Mouse (Mus musculus): ENCODE data around the gene 4931406P16Rik.
"Not testable (repeated sequence)": the region's sequence is repeated elsewhere in the genome, so short reads cannot be mapped to it uniquely, and the experiment has no call there.

The 4931406P16Rik gene

GRCm38 (mm10) chr7:34313443-34313875 is at the start of gene 4931406P16Rik:
TSS of gene 4931406P16Rik (minus strand) at chr7:34313551.
- peak; percentile 68 for DNase-seq (ENCODE audit: low spot score)

DNA sequence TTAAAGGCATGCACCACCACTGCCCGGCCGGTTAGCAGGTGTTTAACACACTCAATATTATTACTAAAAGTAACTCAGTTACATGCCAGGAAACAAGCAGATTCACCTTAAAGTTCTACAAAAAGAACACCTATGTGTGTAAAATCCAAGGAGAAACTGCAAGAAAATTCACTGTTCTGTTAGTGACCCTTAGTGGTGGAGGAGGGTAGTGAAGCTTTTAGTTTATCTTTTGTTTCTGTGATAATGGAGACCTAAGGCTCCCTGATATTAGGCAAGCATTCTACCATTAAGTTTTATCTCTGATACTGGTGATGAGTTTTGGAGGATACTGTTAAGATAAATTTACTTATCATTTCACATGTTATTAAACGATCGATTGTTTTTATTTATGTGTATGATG is 42.3 kb upstream of the 4931406P16Rik start:
- no peak for DNase-seq (ENCODE audit: low spot score)

GRCm38 (mm10) chr7:34351997-34352396 is 38.6 kb upstream of the 4931406P16Rik start:
- no peak for DNase-seq (ENCODE audit: low spot score)

- no peak for DNase-seq (ENCODE audit: low spot score)
These were observed 36.8 kb upstream of the 4931406P16Rik start for GRCm38 (mm10) chr7:34350166-34350565.

- DNase-seq (ENCODE audit: low spot score) = no peak
These were observed 34.7 kb upstream of the 4931406P16Rik start for GRCm38 (mm10) chr7:34348011-34348410.

GRCm38 (mm10) chr7:34347041-34347440 is 33.7 kb upstream of the 4931406P16Rik start:
- DNase-seq (ENCODE audit: low spot score) = no peak

- no peak for DNase-seq (ENCODE audit: low spot score)
These were observed 33.2 kb upstream of the 4931406P16Rik start for GRCm38 (mm10) chr7:34346505-34346904.

DNA sequence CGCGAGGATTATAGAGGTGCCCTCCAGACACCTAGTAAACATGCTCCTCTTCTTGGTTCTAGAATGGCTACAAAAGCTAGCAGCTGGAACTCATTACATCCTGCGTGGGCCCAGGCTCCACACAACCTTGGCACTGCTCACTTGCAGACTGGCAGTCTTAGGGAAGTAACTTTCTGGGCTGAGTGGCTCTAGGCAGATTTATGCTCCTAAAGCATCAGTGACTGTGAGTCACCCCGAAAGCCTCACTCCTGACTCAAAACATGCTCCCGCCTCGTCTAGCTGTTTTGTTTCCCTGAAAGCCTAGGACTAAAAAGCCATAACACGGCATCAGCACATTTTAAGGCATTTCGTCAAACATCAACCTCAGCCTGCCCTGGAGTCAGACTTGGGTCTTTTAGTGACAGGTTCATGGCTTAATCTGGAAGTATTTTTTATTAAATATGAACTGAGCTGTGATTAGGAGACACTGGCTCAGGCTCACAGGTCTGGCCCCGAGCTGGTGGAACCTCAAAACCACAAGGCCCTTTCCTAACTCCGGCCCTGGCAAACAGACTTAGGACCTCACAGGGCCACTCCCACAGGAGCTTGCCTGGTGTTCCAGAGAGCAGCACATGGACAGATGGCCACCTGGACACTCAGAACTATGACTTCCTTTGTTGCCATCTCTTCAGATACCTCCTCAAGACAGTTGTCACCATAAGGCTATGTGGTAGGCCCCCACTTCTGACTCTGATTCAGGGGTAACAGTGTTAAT is 28.9 kb upstream of the 4931406P16Rik start:
- no peak for DNase-seq (ENCODE audit: low spot score)

GRCm38 (mm10) chr7:34340841-34341240 is 27.5 kb upstream of the 4931406P16Rik start:
- DNase-seq (ENCODE audit: low spot score) = no peak

- DNase-seq (ENCODE audit: low spot score) = no peak
These were observed 25.8 kb upstream of the 4931406P16Rik start for GRCm38 (mm10) chr7:34339164-34339489.

DNA sequence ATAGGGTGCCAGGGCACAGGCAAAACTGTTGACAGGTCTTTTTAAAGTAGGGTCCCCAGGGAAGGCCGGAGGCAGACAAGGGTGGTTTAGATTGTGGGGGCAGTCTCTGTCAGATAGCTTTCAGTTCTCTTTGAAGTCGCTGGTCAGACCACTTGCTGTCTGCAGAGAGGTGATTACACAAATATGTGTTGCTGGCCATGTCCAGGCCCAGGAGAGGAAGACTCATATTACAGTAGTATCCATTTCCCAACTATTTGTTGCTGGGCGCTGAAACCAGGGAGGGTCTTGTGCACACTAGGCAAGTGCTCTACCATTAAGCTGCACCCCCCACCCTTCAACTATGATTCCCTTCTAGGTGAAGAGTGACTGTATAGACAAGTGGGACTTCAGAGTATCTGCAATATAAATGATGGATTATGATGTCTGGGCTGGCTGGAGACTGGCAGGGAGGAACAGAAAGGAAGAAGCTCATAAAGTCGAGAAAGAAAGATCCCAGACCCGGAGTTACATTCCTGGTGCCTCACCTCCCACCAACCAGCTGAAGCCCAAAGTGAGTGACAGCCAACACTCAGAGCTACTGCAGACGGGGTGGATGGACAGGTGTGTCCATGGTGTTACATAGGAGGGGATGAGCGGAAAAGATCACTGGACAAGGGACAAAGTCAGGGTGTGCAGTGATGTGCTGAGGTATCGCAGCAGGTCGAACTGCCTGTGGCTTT is 25.3 kb upstream of the 4931406P16Rik start:
- no peak for DNase-seq (ENCODE audit: low spot score)

GRCm38 (mm10) chr7:34337268-34337667 is 23.9 kb upstream of the 4931406P16Rik start:
- DNase-seq (ENCODE audit: low spot score) = no peak

DNA sequence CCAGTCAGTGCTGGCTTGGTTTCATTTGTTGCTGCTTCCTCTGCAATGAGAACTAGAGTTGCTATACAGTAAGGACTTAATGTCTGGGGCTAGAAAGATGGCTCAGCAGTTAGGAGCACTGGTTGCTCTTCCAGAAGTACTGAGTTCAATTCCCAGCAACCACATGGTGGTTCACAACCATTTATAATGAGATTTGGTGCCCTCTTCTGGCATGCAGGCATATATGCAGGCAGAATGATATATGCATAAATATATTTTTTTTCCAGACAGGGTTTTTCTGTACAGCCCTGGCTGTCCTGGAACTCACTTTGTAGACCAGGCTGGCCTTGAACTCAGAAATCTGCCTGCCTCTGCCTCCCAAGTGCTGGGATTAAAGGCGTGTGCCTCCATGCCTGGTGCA is 23.2 kb upstream of the 4931406P16Rik start:
- DNase-seq (ENCODE audit: low spot score) = not testable (repeated sequence)

DNA sequence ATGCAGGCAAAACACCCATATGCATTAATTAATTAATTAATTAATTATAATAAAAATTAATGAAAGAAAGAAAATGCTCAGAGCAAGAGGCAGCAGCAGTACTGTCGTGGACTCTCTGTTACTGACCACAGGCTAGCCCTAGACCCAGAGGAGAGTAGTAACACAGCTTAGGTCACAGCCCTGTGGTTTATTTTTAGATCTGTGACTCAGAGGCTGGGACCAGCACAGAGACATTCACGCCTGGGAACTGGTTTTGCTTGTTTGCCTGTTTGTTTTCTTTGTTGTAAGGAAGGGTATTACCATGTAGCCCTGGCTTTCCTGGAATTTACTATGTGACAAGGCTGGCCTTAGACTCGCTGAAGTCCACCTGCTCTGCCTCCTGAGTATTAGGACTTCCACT is 14.1 kb upstream of the 4931406P16Rik start:
- DNase-seq (ENCODE audit: low spot score) = no peak

DNA sequence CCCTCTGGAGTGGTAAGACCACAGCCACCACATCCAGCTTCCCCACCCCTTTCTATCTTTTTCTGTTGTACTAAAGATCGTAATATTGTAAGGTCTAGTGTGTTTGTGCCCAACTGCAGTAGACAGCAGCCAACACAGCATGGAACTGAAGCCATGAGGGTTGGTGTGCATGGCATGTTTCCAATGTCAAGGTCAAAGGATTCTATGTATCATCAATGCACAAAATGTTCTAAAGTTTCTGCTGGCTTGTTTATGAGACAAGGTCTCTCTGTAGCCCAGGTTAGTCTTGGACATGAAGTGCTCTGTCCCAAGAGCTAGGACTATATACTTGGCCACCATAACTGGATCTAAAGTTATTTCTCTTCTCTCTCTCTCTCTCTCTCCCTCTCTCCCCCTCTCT is 11.5 kb upstream of the 4931406P16Rik start:
- DNase-seq (ENCODE audit: low spot score) = no peak

DNA sequence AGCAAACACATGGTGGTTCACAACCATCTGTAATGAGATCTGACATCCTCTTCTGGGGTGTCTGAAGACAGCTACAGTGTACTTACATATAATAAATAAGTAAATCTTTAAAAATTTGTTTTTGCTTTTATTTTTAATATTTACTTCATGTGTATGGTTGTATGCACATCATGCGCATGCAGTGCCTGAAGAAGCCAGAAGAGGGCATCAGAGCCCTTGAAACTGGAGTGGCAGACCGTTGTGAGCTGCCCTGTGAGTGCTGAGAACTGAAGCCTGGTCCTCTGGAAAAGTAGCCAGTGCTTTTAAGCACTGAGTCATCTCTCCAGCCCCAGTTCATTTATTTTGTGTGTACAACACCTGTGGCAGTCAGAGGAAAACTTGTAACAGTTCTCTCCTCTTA is 10.7 kb upstream of the 4931406P16Rik start:
- DNase-seq (ENCODE audit: low spot score) = no peak

DNA sequence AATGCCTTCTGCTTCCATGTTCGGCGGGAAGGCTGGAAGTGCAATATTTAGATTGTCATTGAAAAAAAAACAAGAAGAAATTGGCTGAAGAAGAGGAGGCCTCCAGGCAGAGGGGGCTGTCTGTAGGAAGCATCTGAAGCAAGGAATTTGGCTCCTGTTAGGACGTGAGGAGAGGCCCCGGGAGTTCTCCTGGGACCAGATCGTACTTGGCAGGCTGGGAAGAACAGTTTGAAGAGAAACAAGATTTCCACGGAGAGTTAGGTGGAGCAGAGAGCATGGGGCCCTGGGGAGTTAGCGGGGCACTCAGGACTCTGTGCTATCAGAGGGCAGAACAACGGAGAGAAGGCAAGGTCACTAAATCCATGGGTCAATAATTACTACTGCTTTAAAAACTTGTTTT is 10.0 kb upstream of the 4931406P16Rik start:
- DNase-seq (ENCODE audit: low spot score) = no peak

GRCm38 (mm10) chr7:34321958-34322357 is 8.6 kb upstream of the 4931406P16Rik start:
- no peak for DNase-seq (ENCODE audit: low spot score)

DNA sequence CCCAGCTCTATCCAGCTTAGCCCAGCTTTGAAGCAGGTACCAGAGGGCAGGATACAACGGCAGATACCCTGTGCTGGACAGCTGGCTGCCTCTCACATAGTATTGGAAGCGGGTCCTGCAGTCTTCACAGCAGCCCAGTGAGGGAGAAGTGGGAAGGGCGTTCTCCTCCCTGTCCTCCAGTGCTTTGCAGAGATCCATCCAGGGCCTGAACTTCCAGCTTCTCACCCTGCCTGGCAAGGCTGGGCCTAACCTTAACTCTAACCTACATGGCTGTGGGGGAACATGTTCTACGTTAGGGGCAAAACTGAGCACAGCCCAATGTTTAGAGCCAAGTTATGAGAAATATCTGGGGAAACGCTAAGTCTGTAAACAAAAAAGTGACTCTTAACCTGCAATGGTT is 7.8 kb upstream of the 4931406P16Rik start:
- DNase-seq (ENCODE audit: low spot score) = no peak

DNA sequence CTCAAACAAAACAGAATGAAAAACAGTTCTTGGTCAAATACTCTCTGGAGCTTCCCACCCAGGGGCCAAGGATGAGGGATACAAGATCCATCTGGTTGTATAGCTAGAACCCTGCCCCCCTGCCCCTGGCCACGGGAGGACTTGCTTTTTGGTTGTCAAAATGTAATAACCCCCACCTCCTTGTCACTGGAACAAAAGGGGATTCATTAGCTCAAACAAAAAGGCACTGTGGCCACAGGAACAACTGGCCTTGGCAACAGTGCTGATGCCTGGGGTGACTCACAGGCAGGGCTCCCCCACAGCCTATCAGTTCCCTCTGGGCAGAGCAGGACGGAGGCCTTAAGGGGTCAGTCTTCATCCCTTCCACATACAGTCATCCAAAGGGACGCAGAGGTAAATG is 6.6 kb upstream of the 4931406P16Rik start:
- DNase-seq (ENCODE audit: low spot score) = no peak

DNA sequence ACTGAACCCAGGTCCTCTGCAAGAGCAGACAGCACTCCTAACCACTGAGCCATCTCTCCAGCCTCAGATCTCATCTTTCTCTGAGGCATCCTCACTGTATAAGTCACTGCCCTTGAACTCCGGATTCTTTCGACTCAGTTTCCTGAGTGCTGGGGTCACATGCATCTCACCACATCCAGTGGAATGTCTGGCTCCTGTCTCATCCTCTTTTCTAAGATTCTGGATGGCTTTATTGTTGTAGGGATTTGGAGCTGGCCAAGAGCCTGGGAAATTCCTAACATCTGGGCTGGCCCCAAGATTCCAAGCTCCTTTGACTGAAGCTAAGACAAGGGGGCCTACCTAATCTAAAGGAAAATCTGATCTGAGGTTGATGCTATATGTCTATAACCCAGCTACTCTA is 5.8 kb upstream of the 4931406P16Rik start:
- no peak for DNase-seq (ENCODE audit: low spot score)

GRCm38 (mm10) chr7:34317901-34318476 is 4.6 kb upstream of the 4931406P16Rik start:
- no peak for DNase-seq (ENCODE audit: low spot score)

- DNase-seq (ENCODE audit: low spot score) = peak; percentile 65
These were observed 437 bp downstream of the 4931406P16Rik start for GRCm38 (mm10) chr7:34312786-34313442.

Measured in c-Kit-positive CD71-positive TER-119-positive erythroid progenitor cells, embryonic 14.5 days (primary cell).